Mouse (Mus musculus): ENCODE results near the gene Ppp1r36.

- TF ChIP-seq ZKSCAN1 (IDR thresholded peaks at IDR 0.05; ENCODE audit: low read depth, low read length), result no peak
- no peak for TF ChIP-seq BHLHE40 (IDR thresholded peaks at IDR 0.05; ENCODE audit: borderline replicate concordance, low read depth, low read length)
- TF ChIP-seq POLR2AphosphoS2 (IDR thresholded peaks at IDR 0.05; ENCODE audit: low read length), result no peak
- no peak for TF ChIP-seq CTCF (IDR thresholded peaks at IDR 0.05 in 2 of 3, conservative IDR thresholded peaks at IDR 0.05 in 1 of 3; ENCODE audit: control insufficient read depth in 1 of 3, insufficient read depth in 1 of 3, low read depth in 2 of 3, low read length in 3 of 3, poor library complexity in 1 of 3, severe bottlenecking in 1 of 3)
- TF ChIP-seq SMC3 (IDR thresholded peaks at IDR 0.05; ENCODE audit: low read depth, low read length), result no peak
Observed at GRCm38 (mm10) chr12:76377059-76377458, 40.3 kb upstream of the Ppp1r36 start.

Measured in MEL (cell line).